15 mouse cellular contexts compared by ENCODE assay signal in the genomic region with DNA sequence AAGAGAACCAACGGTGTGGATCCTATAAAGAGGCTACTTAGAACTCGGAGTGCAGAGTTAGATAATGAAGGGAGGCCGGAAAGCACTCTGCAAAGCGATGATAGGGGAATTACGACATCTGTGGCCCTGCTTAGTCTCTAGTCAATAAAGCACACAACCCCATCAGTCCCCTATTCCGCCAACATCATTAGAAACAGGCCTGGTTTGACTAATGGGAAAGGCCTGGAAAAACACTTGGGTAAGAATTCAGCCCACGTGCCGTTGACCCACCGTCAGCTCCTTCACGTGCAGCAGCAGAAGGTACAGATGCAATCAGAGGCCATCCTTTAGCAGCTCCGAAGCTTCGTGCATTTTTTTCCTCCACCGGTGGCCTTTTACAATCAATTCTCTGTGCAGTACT.
"Had no signal": no experiment of that assay in that cellular context is flagged by ENCODE, and none has a peak within 500 bp of the region (broad histone marks: within the 10 kb centered on the region; RNA-seq: fewer than 3 reads in every experiment).

No protein-coding gene starts in this region.

- DNase-seq: lung, adult 18-20 months; lung, embryonic 14.5 days; lung, postnatal 10 days; lung, postnatal 4 days; midbrain, embryonic 14.5 days; right cerebral cortex, postnatal 14 days; spleen, adult 18-20 months; thymus, adult 18-20 months; thymus, postnatal 14 days; thymus, postnatal 4 days had no signal

- H3K9me3 ChIP-seq: midbrain, embryonic 10.5 days; midbrain, embryonic 12.5 days; neural tube, embryonic 12.5 days had no signal

- H3K9ac ChIP-seq: lung, embryonic 14.5 days; midbrain, embryonic 12.5 days; neural tube, embryonic 12.5 days had no signal

- H3K4me2 ChIP-seq: lung, embryonic 14.5 days; midbrain, embryonic 12.5 days; neural tube, embryonic 12.5 days had no signal

- ATAC-seq: midbrain, embryonic 16.5 days had no signal

- H3K27me3 ChIP-seq: midbrain, embryonic 12.5 days; neural tube, embryonic 12.5 days had no signal

- H3K27ac ChIP-seq: midbrain, embryonic 10.5 days; midbrain, embryonic 12.5 days; neural tube, embryonic 12.5 days had no signal

- H3K4me3 ChIP-seq: midbrain, embryonic 10.5 days; midbrain, embryonic 12.5 days; myocyte; neural tube, embryonic 12.5 days had no signal

- H3K36me3 ChIP-seq: midbrain, embryonic 10.5 days; midbrain, embryonic 12.5 days; neural tube, embryonic 12.5 days had no signal
